Mouse (Mus musculus) G1E (cell line): ENCODE measurements around the gene Pnkp.

ENCODE experiments used
- CTCF ChIP-seq: IDR thresholded peaks from 2 replicates; pipeline ENCODE4 v1.5.1; 2012; ENCODE audit warnings: low read depth, low read length, inconsistent platforms, mixed read lengths
- GATA1 ChIP-seq: IDR thresholded peaks from 2 replicates; pipeline ENCODE4 v1.6.1; 2012; ENCODE audit warnings: borderline replicate concordance, low read length, inconsistent platforms, mixed read lengths
- GATA2 ChIP-seq: IDR thresholded peaks from 2 replicates; pipeline ENCODE4 v1.6.1; 2012; ENCODE audit warnings: low read depth, low read length, inconsistent platforms, borderline replicate concordance
- POLR2AphosphoS5 ChIP-seq: IDR thresholded peaks from 2 replicates; pipeline ENCODE4 v1.6.1; 2012; ENCODE audit warnings: low read depth, low read length, inconsistent platforms; ENCODE audit not compliant: insufficient replicate concordance
- TAL1 ChIP-seq: conservative IDR thresholded peaks from 2 replicates; pipeline ENCODE4 v1.6.1; 2012; ENCODE audit warnings: low read depth, low read length, inconsistent platforms, mixed read lengths

GRCm38 (mm10) chr7:44877833-44878232, 20.9 kb downstream of the Pnkp start:
- TF ChIP-seq TAL1 (no peak), CTCF (no peak), GATA2 (no peak), GATA1 (no peak), POLR2AphosphoS5 (no peak)
